11 mouse cellular contexts compared by ENCODE assay signal in genomic region chr2:97544673-97545071, GRCm38 (mm10).
"Had no signal": no experiment of that assay in that cellular context is flagged by ENCODE, and none has a peak within 500 bp of the region (broad histone marks: within the 10 kb centered on the region; RNA-seq: fewer than 3 reads in every experiment).

No protein-coding gene starts in this region.

- H3K4me1 ChIP-seq: kidney, embryonic 15.5 days; limb, embryonic 13.5 days had no signal

- DNase-seq: kidney, adult 2 months; kidney, postnatal 14 days; left cerebral cortex, postnatal 4 days; lung, adult 2 months; lung, postnatal 36 days; thymus, postnatal 4 days had no signal

- H3K9ac ChIP-seq: kidney, embryonic 15.5 days; limb, embryonic 13.5 days; liver, embryonic 14.5 days had no signal

- H3K36me3 ChIP-seq: kidney, embryonic 15.5 days; limb, embryonic 13.5 days had no signal

- H3K27ac ChIP-seq: kidney, embryonic 15.5 days; limb, embryonic 13.5 days; liver, embryonic 14.5 days; stomach, postnatal 0 days had no signal

- H3K27me3 ChIP-seq: kidney, embryonic 15.5 days; limb, embryonic 13.5 days had no signal

- ATAC-seq: lung, postnatal 0 days had no signal

- H3K4me3 ChIP-seq: kidney, embryonic 15.5 days; limb, embryonic 13.5 days had no signal

- H3K4me2 ChIP-seq: kidney, embryonic 15.5 days; limb, embryonic 13.5 days had no signal

- H3K9me3 ChIP-seq: kidney, embryonic 15.5 days; limb, embryonic 13.5 days had no signal
